Mouse (Mus musculus): ENCODE data around the gene Slc22a15.

DNA sequence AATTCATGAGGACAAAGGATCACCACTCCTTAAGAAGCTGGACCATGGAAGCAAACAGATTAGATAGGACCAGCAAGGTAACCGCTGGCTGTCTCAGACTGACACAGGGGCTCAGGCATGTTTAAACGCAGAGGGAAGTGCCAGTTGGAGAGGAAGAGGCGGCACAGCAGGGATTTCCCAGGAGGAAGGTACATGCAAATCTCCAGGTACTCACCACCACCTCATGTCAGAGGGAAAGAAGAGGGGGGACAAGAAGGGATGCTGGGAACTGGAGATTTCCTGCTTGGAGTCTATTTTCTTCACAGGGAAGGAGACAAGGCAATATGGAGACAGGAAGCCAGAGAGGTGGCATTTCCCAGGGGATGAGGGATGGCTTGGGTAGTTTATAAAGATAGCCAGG is 95.7 kb downstream of the Slc22a15 start:
- no peak for TF ChIP-seq CTCF (conservative IDR thresholded peaks at IDR 0.05; ENCODE audit: low read length)
- TF ChIP-seq NANOG (IDR thresholded peaks at IDR 0.05; ENCODE audit: borderline replicate concordance, low read length) = no peak
